Mouse (Mus musculus) adrenal gland, adult 2 months (tissue): ENCODE data around the gene Gpr55. TPM values are rescaled to one million over a fixed set of nuclear protein-coding genes. Genes with fewer than 3 reads are reported as not detected.

ENCODE experiments used
- polyA plus RNA-seq: library from polyadenylated mRNA; depleted of rRNA; stranded (reverse); fragments of >200 nt; gene quantifications from 2 replicates; pipeline ENCODE4 v1.2.3, GENCODE M21; 2012; rRNA removed
- total RNA-seq, 2 experiments: library from RNA; stranded (reverse); gene quantifications; 2 replicates each; pipeline ENCODE4 v1.2.3; 2021

The Gpr55 gene
- total and polyA plus RNA-seq, 3 experiments = 1.2 to 4.4 (median 4.3) TPM

Other genes starting within 250 kb of the Gpr55 start
- gene A630001G21Rik, start 182.4 kb downstream of the Gpr55 start, total RNA-seq = under 1 TPM; 0.86 to 0.97 TPM
- gene A630001G21Rik, start 182.4 kb downstream of the Gpr55 start, polyA plus RNA-seq = 0.83 and 2.3 TPM in 2 replicates
- 100 to 1,000 TPM; 124 TPM for gene Cab39, start 167.6 kb downstream of the Gpr55 start, total RNA-seq
- 48.0 and 48.6 TPM in 2 replicates for gene Cab39, start 167.6 kb downstream of the Gpr55 start, polyA plus RNA-seq
- 100 to 1,000 TPM; 549 to 588 TPM for gene Itm2c, start 66.7 kb downstream of the Gpr55 start, total RNA-seq
- 777 and 999 TPM in 2 replicates for gene Itm2c, start 66.7 kb downstream of the Gpr55 start, polyA plus RNA-seq
- under 1 TPM in 1 of 2 experiments, not detected in 1; 0.24 TPM for gene 4933407L21Rik, start 32.5 kb downstream of the Gpr55 start, total RNA-seq
- 0.10 TPM in 1 of 2 replicates, not detected in the other for gene 4933407L21Rik, start 32.5 kb downstream of the Gpr55 start, polyA plus RNA-seq
- not detected for gene Spata3, start 55.8 kb upstream of the Gpr55 start, total RNA-seq
- gene Spata3, start 55.8 kb upstream of the Gpr55 start, polyA plus RNA-seq = not detected in 2 replicates
- gene 2810459M11Rik, start 84.9 kb upstream of the Gpr55 start, total RNA-seq = under 1 TPM; 0.12 to 0.21 TPM
- 0.07 and 0.25 TPM in 2 replicates for gene 2810459M11Rik, start 84.9 kb upstream of the Gpr55 start, polyA plus RNA-seq
- 100 to 1,000 TPM; 123 to 128 TPM for gene Psmd1, start 103.4 kb upstream of the Gpr55 start, total RNA-seq
- 19.9 and 27.6 TPM in 2 replicates for gene Psmd1, start 103.4 kb upstream of the Gpr55 start, polyA plus RNA-seq
- gene Htr2b, start 151.0 kb upstream of the Gpr55 start, total RNA-seq = under 1 TPM; 0.14 TPM
- gene Htr2b, start 151.0 kb upstream of the Gpr55 start, polyA plus RNA-seq = 0.25 TPM in 1 of 2 replicates, not detected in the other
- 1 to 10 TPM; 6.9 to 9.4 TPM for gene Gm21972, start 172.6 kb upstream of the Gpr55 start, total RNA-seq
- gene Gm21972, start 172.6 kb upstream of the Gpr55 start, polyA plus RNA-seq = 0.30 TPM in 1 of 2 replicates, not detected in the other
- 10 to 100 TPM in 1 of 2 experiments, 1 to 10 TPM in 1; 8.1 to 10.9 TPM for gene Armc9, start 193.8 kb upstream of the Gpr55 start, total RNA-seq
- gene Armc9, start 193.8 kb upstream of the Gpr55 start, polyA plus RNA-seq = 2.8 and 3.6 TPM in 2 replicates